24 mouse cellular contexts compared by ENCODE assay signal in genomic region chr3:87812873-87813272, GRCm38 (mm10). TPM values are rescaled to one million over a fixed set of nuclear protein-coding genes. Genes with fewer than 3 reads are reported as not detected.
A peak's percentile ranks its signal among the peaks of the same experiment; 100 is the strongest.
DNase-seq lines count a peak whose midpoint lies in the region; ATAC-seq and TF ChIP-seq lines count a peak whose summit lies in the region.
"Had no signal": no experiment of that assay in that cellular context is flagged by ENCODE, and none has a peak within 500 bp of the region (broad histone marks: within the 10 kb centered on the region; RNA-seq: fewer than 3 reads in every experiment).

No protein-coding gene starts in this region.

- 40% methylated on average over 10 of the region's 10 CpGs for WGBS in kidney, adult 2 months
- 24% methylated on average over 10 of the region's 10 CpGs for WGBS in kidney, embryonic 16.5 days

- no peak overlapping the region for H3K9ac ChIP-seq in kidney, embryonic 16.5 days (replicated peaks; ENCODE audit: low read length)
- H3K9ac ChIP-seq: heart, embryonic 12.5 days had no signal

- no peak overlapping the region for H3K4me3 ChIP-seq in kidney, adult 2 months (ENCODE audit: insufficient read depth, low read depth, low read length)
- H3K4me3 ChIP-seq in kidney, embryonic 16.5 days (ENCODE audit: low read length), result no peak overlapping the region
- H3K4me3 ChIP-seq: embryonic facial prominence, embryonic 10.5 days; heart, embryonic 12.5 days; left cerebral cortex, adult 2 months had no signal

- no peak for ATAC-seq in kidney, embryonic 16.5 days (ENCODE audit: low FRiP score, low TSS enrichment)
- ATAC-seq: hindbrain, embryonic 16.5 days; intestine, postnatal 0 days had no signal

- no peaks in the 10 kb centered on the region for H3K27me3 ChIP-seq in kidney, adult 2 months (replicated peaks; ENCODE audit: control insufficient read depth, insufficient read depth, low read length)
- peaks cover 49% of the 10 kb centered on the region for H3K27me3 ChIP-seq in kidney, embryonic 16.5 days (ENCODE audit: insufficient read depth, low read length)

- no peak for TF ChIP-seq CTCF in kidney, adult 2 months (conservative IDR thresholded peaks at IDR 0.05; ENCODE audit: insufficient read depth, insufficient read length, low read depth, low read length)

- no peak for TF ChIP-seq POLR2A in kidney, adult 2 months (IDR thresholded peaks at IDR 0.05; ENCODE audit: low read depth, low read length)

- peak; percentile 25 for DNase-seq in cerebellum, adult 9-10 months
- no peak for DNase-seq in cerebellum, postnatal 14 days
- peak; percentile 38 for DNase-seq in kidney, adult 2 months
- peak; percentile 42 for DNase-seq in ovary, adult 18-20 months (ENCODE audit: low spot score)
- DNase-seq in ovary, postnatal 10 days (ENCODE audit: low spot score), result no peak
- peak; percentile 23 for DNase-seq in skeletal muscle tissue, adult 2 months (ENCODE audit: low read depth, low spot score)
- DNase-seq in spleen, postnatal 14 days (ENCODE audit: low spot score in 2 of 2), result no peak
- DNase-seq: adrenal gland, postnatal 25 days; cerebellum, adult 18-20 months; layer of hippocampus, adult 9-11 months; lung, adult 18-20 months; lung, postnatal 36 days; spleen, adult 18-20 months; thymus, adult 2 months had no signal

- H3K27ac ChIP-seq in kidney, adult 2 months (ENCODE audit: insufficient read depth, low read depth, low read length), result no peak overlapping the region
- no peak overlapping the region for H3K27ac ChIP-seq in kidney, embryonic 16.5 days (ENCODE audit: low read length)
- H3K27ac ChIP-seq: embryonic facial prominence, embryonic 10.5 days; left cerebral cortex, adult 2 months had no signal

- H3K4me1 ChIP-seq in kidney, adult 2 months (ENCODE audit: control insufficient read depth, insufficient read depth, low read length), result no peaks in the 10 kb centered on the region
- H3K4me1 ChIP-seq in kidney, embryonic 16.5 days (ENCODE audit: insufficient read depth, low read length), result peaks cover 14% of the 10 kb centered on the region

- H3K4me2 ChIP-seq in kidney, embryonic 16.5 days (replicated peaks; ENCODE audit: low read depth, low read length), result no peak overlapping the region
- H3K4me2 ChIP-seq: heart, embryonic 12.5 days; liver, embryonic 11.5 days had no signal

- no peaks in the 10 kb centered on the region for H3K9me3 ChIP-seq in kidney, embryonic 16.5 days (ENCODE audit: low read length)
- H3K9me3 ChIP-seq: embryonic facial prominence, embryonic 10.5 days; heart, embryonic 12.5 days had no signal

- no peaks in the 10 kb centered on the region for H3K36me3 ChIP-seq in kidney, adult 2 months (ENCODE audit: control insufficient read depth, insufficient read depth, low read length)
- H3K36me3 ChIP-seq in kidney, embryonic 16.5 days (ENCODE audit: insufficient read depth, low read length), result no peaks in the 10 kb centered on the region
- H3K36me3 ChIP-seq: embryonic facial prominence, embryonic 10.5 days; heart, embryonic 12.5 days had no signal

RNA-seq across cellular contexts. Expression of gene Pear1, which starts 11.2 kb away (rescaled TPM):
- 60.5 and 71.0 TPM in 2 replicates for polyA plus RNA-seq in kidney, adult 2 months (2012; rRNA removed)
- 60.2 and 62.9 TPM in 2 replicates for polyA plus RNA-seq in kidney, embryonic 16.5 days (2015; fragmentation: Nextera tagmentation; extraction: Ambion mirVana)

RNA-seq across cellular contexts. Expression of gene Insrr, which starts 16.1 kb away (rescaled TPM):
- 23.9 and 27.8 TPM in 2 replicates for polyA plus RNA-seq in kidney, adult 2 months (2012; rRNA removed)
- polyA plus RNA-seq in kidney, embryonic 16.5 days (2015; fragmentation: Nextera tagmentation; extraction: Ambion mirVana), result 2.7 and 2.8 TPM in 2 replicates
- polyA plus RNA-seq: heart, embryonic 12.5 days had no signal

RNA-seq across cellular contexts. Expression of gene Ntrk1, which starts 17.9 kb away (rescaled TPM):
- polyA plus RNA-seq in kidney, adult 2 months (2012; rRNA removed), result 2.5 and 4.5 TPM in 2 replicates
- 6.1 and 6.4 TPM in 2 replicates for polyA plus RNA-seq in kidney, embryonic 16.5 days (2015; fragmentation: Nextera tagmentation; extraction: Ambion mirVana)

RNA-seq across cellular contexts. Expression of gene Sh2d2a, which starts 33.7 kb away (rescaled TPM):
- polyA plus RNA-seq in kidney, adult 2 months (2012; rRNA removed), result 0.56 and 2.4 TPM in 2 replicates
- polyA plus RNA-seq in kidney, embryonic 16.5 days (2015; fragmentation: Nextera tagmentation; extraction: Ambion mirVana), result 0.09 TPM in 1 of 2 replicates, not detected in the other
- polyA plus RNA-seq: embryonic facial prominence, embryonic 10.5 days; forebrain, embryonic 11.5 days; hindbrain, embryonic 16.5 days; limb, embryonic 11.5 days; midbrain, postnatal 0 days had no signal

Comparison
In these comparisons a context has a peak if more than half of its experiments do, and no peak if none do; other contexts are left out.
1. DNase-seq: peak in cerebellum, adult 9-10 months (single experiment), kidney, adult 2 months (single experiment), ovary, adult 18-20 months (single experiment) and skeletal muscle tissue, adult 2 months (single experiment); none in cerebellum, postnatal 14 days (0 of 2), ovary, postnatal 10 days (single experiment) and spleen, postnatal 14 days (0 of 2).